Mouse (Mus musculus): ENCODE data around the gene Pdia3.

The Pdia3 gene

GRCm38 (mm10) chr2:121413387-121414042 lies at the start of gene Pdia3, which contains the start of gene Catsper2:
Pdia3 (plus strand) TSS chr2:121413775.
Catsper2 (minus strand) TSS chr2:121413792.
- POLR2A ChIA-PET = interaction anchor here (0.5 to 6.8 kb wide), 100 partner anchors 8 to 1259 kb away, joined by 3 to 90 read pairs (median 5); partner anchors contain the start of genes Adal (in 3 of the 4), Lcmt2 (in 3 of the 4), Map1a (in 3 of the 4) and Mfap1b (in 3 of the 4)
- CTCF ChIA-PET = interaction anchor here (0.6 to 2.0 kb wide), 12 partner anchors 17 to 935 kb away, joined by 3 to 7 read pairs (median 5); partner anchors contain the start of genes Serf2 (in 2 of the 4) and Ckmt1 (in 1 of the 4)

- CTCF ChIA-PET = no interaction called here
- POLR2A ChIA-PET = no interaction called here
Measured at GRCm38 (mm10) chr2:121368831-121369230, 44.7 kb upstream of the Pdia3 start.

GRCm38 (mm10) chr2:121370921-121371320 lies 42.7 kb upstream of the Pdia3 start:
- CTCF ChIA-PET = no interaction called here
- POLR2A ChIA-PET = interaction anchor here in 1 of 4 experiments (0.6 to 1.4 kb wide), 3 partner anchors 12 to 440 kb away, joined by 3 read pairs; partner anchors contain the start of gene Map1a

GRCm38 (mm10) chr2:121372266-121372665 lies 41.3 kb upstream of the Pdia3 start:
- ChIA-PET POLR2A (interaction anchor here in 3 of 4 experiments (0.6 to 1.4 kb wide), 7 partner anchors 12 to 202 kb away, joined by 3 to 4 read pairs (median 3); partner anchors contain the start of genes Tubgcp4 (in 1 of the 3) and Zscan29 (in 1 of the 3)), CTCF (interaction anchor here in 2 of 4 experiments (0.6 to 1.2 kb wide), 4 partner anchors 24 to 613 kb away, joined by 3 to 4 read pairs (median 3); no protein-coding TSS in a partner anchor)

GRCm38 (mm10) chr2:121374766-121375165 lies 38.8 kb upstream of the Pdia3 start:
- POLR2A ChIA-PET = interaction anchor here in 2 of 4 experiments (0.6 to 1.6 kb wide), 2 partner anchors 8 to 234 kb away, joined by 3 to 4 read pairs; partner anchors contain the start of gene Lcmt2 (in 1 of the 2)
- CTCF ChIA-PET = interaction anchor here in 3 of 4 experiments (0.5 to 1.1 kb wide), 4 partner anchors 13 to 36 kb away, joined by 3 to 4 read pairs (median 3); no protein-coding TSS in a partner anchor

GRCm38 (mm10) chr2:121386961-121387575 lies 26.5 kb upstream of the Pdia3 start, which contains the start of gene Strc:
Strc (minus strand) TSS chr2:121387168.
- POLR2A ChIA-PET = interaction anchor here in 1 of 4 experiments (1.4 to 1.9 kb wide), 2 partner anchors 26 to 30 kb away, joined by 5 read pairs; partner anchors contain the start of genes Catsper2 and Pdia3
- CTCF ChIA-PET = interaction anchor here in 1 of 4 experiments (2.7 kb wide), 1 partner anchor 10 kb away, joined by 9 read pairs; no protein-coding TSS in a partner anchor

- ChIA-PET POLR2A (interaction anchor here (0.5 to 2.1 kb wide), 21 partner anchors 9 to 1245 kb away, joined by 3 to 8 read pairs (median 4); partner anchors contain the start of genes Catsper2 (in 4 of the 4), Pdia3 (in 4 of the 4), Adal (in 1 of the 4) and Lcmt2 (in 1 of the 4)), CTCF (interaction anchor here (0.6 to 1.9 kb wide), 68 partner anchors 9 to 499 kb away, joined by 3 to 14 read pairs (median 4); partner anchors contain the start of genes Tubgcp4 (in 2 of the 4), Zscan29 (in 2 of the 4), Adal (in 1 of the 4) and Catsper2 (in 1 of the 4))
Measured at GRCm38 (mm10) chr2:121396624-121397023, 17.0 kb upstream of the Pdia3 start.

- CTCF ChIA-PET = no interaction called here
- POLR2A ChIA-PET = interaction anchor here in 1 of 4 experiments (0.6 to 2.2 kb wide), 2 partner anchors 10 to 222 kb away, joined by 3 to 7 read pairs; partner anchors contain the start of genes Catsper2 and Pdia3
Measured at GRCm38 (mm10) chr2:121403296-121403695, 10.3 kb upstream of the Pdia3 start.

GRCm38 (mm10) chr2:121408160-121408559 lies 5.4 kb upstream of the Pdia3 start:
- ChIA-PET CTCF (interaction anchor here (0.6 to 2.0 kb wide), 6 partner anchors 12 to 691 kb away, joined by 3 to 8 read pairs (median 4); no protein-coding TSS in a partner anchor), POLR2A (interaction anchor here in 1 of 4 experiments (0.8 to 1.1 kb wide), 4 partner anchors 8 to 20 kb away, joined by 3 to 4 read pairs (median 4); no protein-coding TSS in a partner anchor)

GRCm38 (mm10) chr2:121412843-121413386 lies 660 bp upstream of the Pdia3 start:
- CTCF ChIA-PET = interaction anchor here (0.6 to 2.0 kb wide), 12 partner anchors 16 to 934 kb away, joined by 3 to 7 read pairs (median 5); partner anchors contain the start of genes Serf2 (in 2 of the 4) and Ckmt1 (in 1 of the 4)

GRCm38 (mm10) chr2:121414139-121414685 lies 637 bp downstream of the Pdia3 start:
- ChIA-PET POLR2A (interaction anchor here (0.6 to 6.8 kb wide), 84 partner anchors 7 to 613 kb away, joined by 3 to 90 read pairs (median 5); partner anchors contain the start of genes Serf2 (in 3 of the 4), Adal (in 2 of the 4), Hypk (in 2 of the 4) and Lcmt2 (in 2 of the 4)), CTCF (interaction anchor here in 3 of 4 experiments (0.6 to 2.0 kb wide), 8 partner anchors 18 to 194 kb away, joined by 3 to 7 read pairs (median 5); partner anchors contain the start of gene Serf2 (in 2 of the 3))

More at GRCm38 (mm10) chr2:121412843-121413386, 660 bp upstream of the Pdia3 start:
- POLR2A ChIA-PET = interaction anchor here (0.5 to 6.8 kb wide), 98 partner anchors 8 to 1259 kb away, joined by 3 to 90 read pairs (median 5); partner anchors contain the start of genes Adal (in 3 of the 4), Lcmt2 (in 3 of the 4), Map1a (in 3 of the 4) and Serf2 (in 3 of the 4)

GRCm38 (mm10) chr2:121415103-121415502 lies 1.5 kb downstream of the Pdia3 start:
- CTCF ChIA-PET = interaction anchor here in 3 of 4 experiments (0.5 to 0.7 kb wide), 3 partner anchors 77 to 194 kb away, joined by 3 to 4 read pairs (median 3); no protein-coding TSS in a partner anchor
- POLR2A ChIA-PET = interaction anchor here in 3 of 4 experiments (0.6 to 6.8 kb wide), 23 partner anchors 8 to 601 kb away, joined by 3 to 90 read pairs (median 4); partner anchors contain the start of genes Adal (in 1 of the 3), Hypk (in 1 of the 3), Lcmt2 (in 1 of the 3) and Map1a (in 1 of the 3)

- ChIA-PET POLR2A (interaction anchor here in 3 of 4 experiments (0.7 to 6.8 kb wide), 15 partner anchors 8 to 805 kb away, joined by 3 to 90 read pairs (median 5); partner anchors contain the start of genes Serf2 (in 2 of the 3) and Mfap1b (in 1 of the 3)), CTCF (no interaction called here)
Measured at GRCm38 (mm10) chr2:121415591-121415990, 2.0 kb downstream of the Pdia3 start.

- POLR2A ChIA-PET = interaction anchor here in 2 of 4 experiments (0.7 to 6.8 kb wide), 17 partner anchors 8 to 93 kb away, joined by 3 to 90 read pairs (median 5); partner anchors contain the start of genes Mfap1b (in 2 of the 2) and Serf2 (in 2 of the 2)
Measured at GRCm38 (mm10) chr2:121416356-121416755, 2.8 kb downstream of the Pdia3 start.

GRCm38 (mm10) chr2:121418476-121418875 lies 4.9 kb downstream of the Pdia3 start:
- CTCF ChIA-PET = interaction anchor here in 1 of 4 experiments (0.6 to 1.2 kb wide), 2 partner anchors 8 to 16 kb away, joined by 3 to 4 read pairs; no protein-coding TSS in a partner anchor
- POLR2A ChIA-PET = interaction anchor here in 3 of 4 experiments (0.5 to 5.0 kb wide), 16 partner anchors 9 to 196 kb away, joined by 3 to 48 read pairs (median 4); partner anchors contain the start of genes Serf2 (in 3 of the 3), Hypk (in 1 of the 3) and Serinc4 (in 1 of the 3)

More at GRCm38 (mm10) chr2:121416356-121416755, 2.8 kb downstream of the Pdia3 start:
- CTCF ChIA-PET = interaction anchor here in 1 of 4 experiments (0.6 kb wide), 1 partner anchor 1724 kb away, joined by 3 read pairs; no protein-coding TSS in a partner anchor

- CTCF ChIA-PET = interaction anchor here in 2 of 4 experiments (1.2 to 1.6 kb wide), 2 partner anchors 12 kb away, joined by 3 read pairs; no protein-coding TSS in a partner anchor
- POLR2A ChIA-PET = interaction anchor here in 3 of 4 experiments (0.7 to 3.6 kb wide), 10 partner anchors 9 to 25 kb away, joined by 3 to 39 read pairs (median 5); partner anchors contain the start of genes Catsper2 (in 3 of the 3), Pdia3 (in 3 of the 3) and Serf2 (in 1 of the 3)
Measured at GRCm38 (mm10) chr2:121423166-121423565, 9.6 kb downstream of the Pdia3 start.

All from embryonic stem cell, embryonic (primary cell).